Comparison of ENCODE assay signal across 12 mouse cellular contexts in genomic region chr7:130527306-130527705, GRCm38 (mm10).
"Had no signal": no experiment of that assay in that cellular context is flagged by ENCODE, and none has a peak within 500 bp of the region (broad histone marks: within the 10 kb centered on the region; RNA-seq: fewer than 3 reads in every experiment).

No protein-coding gene starts in this region.

- H3K4me3 ChIP-seq: left cerebral cortex, adult 2 months; liver, embryonic 15.5 days; midbrain, embryonic 13.5 days had no signal

- ATAC-seq: lung, postnatal 0 days; midbrain, embryonic 13.5 days had no signal

- H3K9me3 ChIP-seq: liver, embryonic 15.5 days; midbrain, embryonic 13.5 days had no signal

- H3K4me2 ChIP-seq: liver, embryonic 11.5 days; liver, embryonic 15.5 days; midbrain, embryonic 13.5 days had no signal

- H3K9ac ChIP-seq: liver, embryonic 15.5 days; midbrain, embryonic 13.5 days had no signal

- DNase-seq: kidney, adult 8-10 months; kidney, postnatal 25 days; lung, adult 2 months; lung, postnatal 36 days; right cerebral cortex, postnatal 14 days; thymus, adult 2 months; thymus, postnatal 25 days had no signal

- H3K27me3 ChIP-seq: liver, embryonic 15.5 days; midbrain, embryonic 13.5 days had no signal

- H3K4me1 ChIP-seq: liver, embryonic 15.5 days; midbrain, embryonic 13.5 days had no signal

- H3K27ac ChIP-seq: left cerebral cortex, adult 2 months; liver, embryonic 15.5 days; midbrain, embryonic 13.5 days had no signal
